Mouse (Mus musculus): ENCODE results near the gene Adamts17. TPM values are rescaled to one million over a fixed set of nuclear protein-coding genes. Genes with fewer than 3 reads are reported as not detected.

Adamts17 gene
- total RNA-seq, 1 experiment from 2014 or later, result 1.2 TPM

DNA sequence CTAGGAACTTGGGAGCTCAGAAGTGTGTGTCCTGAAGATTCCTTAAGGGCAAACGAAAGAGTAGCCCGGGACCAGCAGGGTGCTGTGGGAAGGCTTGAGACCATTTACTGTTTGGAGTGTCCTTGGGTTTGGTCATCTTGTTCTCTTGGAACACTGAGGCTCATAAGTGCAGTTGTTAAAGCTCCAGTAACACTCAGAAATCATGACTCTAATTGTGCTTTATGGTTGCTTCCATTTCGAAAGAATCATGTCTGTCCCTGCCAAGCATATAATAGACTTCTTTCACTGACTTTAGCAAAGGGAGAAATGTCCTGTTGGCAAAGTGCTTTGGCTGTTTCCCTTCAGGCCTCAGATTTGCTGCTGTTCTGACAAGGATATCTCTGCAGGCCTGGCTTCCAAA, 210.9 kb downstream of the Adamts17 start:
- ATAC-seq (replicated peaks; ENCODE audit: low read depth, poor library complexity, severe bottlenecking), result no peak

DNA sequence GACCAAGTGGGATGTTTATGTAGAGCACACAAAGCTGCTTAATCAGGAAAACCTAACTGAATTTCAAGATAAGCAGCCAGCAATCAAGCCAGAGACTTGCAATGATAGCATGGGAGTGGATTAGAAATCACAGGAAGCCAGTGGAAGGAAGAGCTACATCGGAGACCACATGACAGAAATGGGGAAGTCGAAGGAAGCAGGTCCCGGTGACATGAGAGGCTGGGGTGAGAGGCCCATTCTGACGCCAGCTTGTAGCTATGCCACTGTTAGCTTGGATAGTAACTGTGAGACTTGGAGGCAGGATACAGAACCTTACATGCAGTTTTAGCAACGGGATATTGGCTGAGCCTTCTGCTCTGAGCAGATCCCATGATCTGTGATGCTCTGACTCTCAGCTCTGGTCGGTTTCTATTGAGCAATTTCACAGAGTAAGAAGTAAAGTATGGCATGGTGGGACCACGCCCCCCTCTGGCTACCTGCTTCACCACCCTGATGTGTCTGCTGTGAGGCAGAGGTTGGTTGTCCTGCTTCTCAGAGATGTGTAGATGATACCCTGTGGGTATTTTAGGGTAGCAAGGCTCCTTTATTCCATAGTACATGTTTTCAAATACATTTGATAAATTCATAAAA, 211.7 kb downstream of the Adamts17 start:
- peak; percentile 98 for ATAC-seq (replicated peaks; ENCODE audit: low read depth, poor library complexity, severe bottlenecking)

DNA sequence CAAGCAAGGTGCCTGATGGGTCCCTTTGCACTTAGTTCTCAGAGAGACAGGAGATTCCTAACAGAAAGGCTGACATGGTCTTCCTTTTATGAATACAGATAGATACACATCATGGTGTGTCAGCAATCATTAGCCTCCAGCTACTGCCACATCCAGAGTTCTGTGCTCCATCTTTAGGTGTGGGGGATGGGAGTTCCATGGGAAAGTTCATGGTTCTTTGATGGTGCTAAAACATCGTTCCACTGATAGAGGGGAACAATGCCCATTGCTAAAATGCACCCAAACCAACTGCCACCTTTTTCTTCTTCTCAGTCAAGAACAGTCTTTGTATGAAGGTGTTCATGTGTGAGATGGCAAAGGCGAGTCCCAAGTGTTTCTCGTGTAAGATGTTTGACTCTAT, 215.3 kb downstream of the Adamts17 start:
- no peak for ATAC-seq (replicated peaks; ENCODE audit: low read depth, poor library complexity, severe bottlenecking)

DNA sequence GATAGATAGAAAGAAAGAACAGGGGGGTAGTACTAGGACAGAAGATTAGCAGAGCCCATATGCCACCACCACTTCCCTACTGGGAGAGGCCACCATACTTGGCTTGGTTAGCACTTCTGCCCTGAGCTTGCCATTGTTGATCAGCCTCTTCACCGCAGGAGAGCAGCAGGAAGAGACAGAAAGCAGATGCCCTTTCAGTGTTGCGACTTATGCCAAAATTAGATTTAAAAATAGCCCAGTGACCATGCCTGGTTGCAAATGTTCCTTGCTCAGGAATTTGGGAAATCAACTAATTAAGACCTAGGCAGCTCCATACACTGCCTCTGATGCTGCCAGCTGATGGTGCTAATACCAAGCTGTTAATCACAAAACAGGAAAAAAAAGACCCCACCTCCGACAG, 216.0 kb downstream of the Adamts17 start:
- ATAC-seq (replicated peaks; ENCODE audit: low read depth, poor library complexity, severe bottlenecking), result 0 out of 2 replicates have a peak, but pooled peaks have one; percentile 43

DNA sequence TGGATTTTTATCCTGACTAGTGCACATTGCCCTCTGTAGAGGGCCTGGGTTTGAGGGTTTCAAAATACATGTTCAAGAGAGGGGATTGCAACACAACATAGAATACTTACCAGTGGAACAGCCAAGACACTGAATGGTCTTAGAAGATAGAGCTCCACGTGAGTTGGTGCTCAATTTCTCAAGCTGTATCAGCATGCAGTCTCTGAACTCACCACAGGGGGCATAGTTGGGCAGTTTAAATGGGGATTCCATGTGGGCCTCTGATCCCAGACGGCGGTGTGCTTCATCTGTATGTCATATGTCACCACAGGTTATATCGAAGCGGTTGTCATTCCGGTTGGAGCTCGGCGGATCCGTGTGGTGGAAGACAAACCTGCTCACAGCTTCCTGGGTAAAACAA, 222.2 kb downstream of the Adamts17 start:
- peak; percentile 68; the same call in 1 of the 2 replicates for ATAC-seq (replicated peaks; ENCODE audit: low read depth, poor library complexity, severe bottlenecking)

DNA sequence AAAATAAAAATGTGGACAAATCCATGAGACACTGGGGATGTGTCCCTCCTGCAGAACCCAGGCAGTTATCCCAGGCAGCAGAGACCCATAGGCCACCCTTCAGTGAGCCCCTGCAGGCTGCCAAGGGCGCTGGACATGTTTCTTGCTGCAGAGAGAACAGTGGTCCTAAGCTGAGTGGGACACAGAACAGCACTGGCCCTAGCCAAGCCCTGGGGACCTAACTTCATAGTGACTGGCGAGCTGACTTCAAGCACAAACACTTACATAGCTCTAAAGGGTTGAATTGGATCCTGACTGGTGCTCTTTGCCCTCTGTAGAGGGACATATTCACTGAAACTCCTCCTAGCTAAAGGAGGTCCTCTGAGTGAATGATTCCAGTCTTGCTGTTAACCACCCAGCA, 223.0 kb downstream of the Adamts17 start:
- no peak for ATAC-seq (replicated peaks; ENCODE audit: low read depth, poor library complexity, severe bottlenecking)

DNA sequence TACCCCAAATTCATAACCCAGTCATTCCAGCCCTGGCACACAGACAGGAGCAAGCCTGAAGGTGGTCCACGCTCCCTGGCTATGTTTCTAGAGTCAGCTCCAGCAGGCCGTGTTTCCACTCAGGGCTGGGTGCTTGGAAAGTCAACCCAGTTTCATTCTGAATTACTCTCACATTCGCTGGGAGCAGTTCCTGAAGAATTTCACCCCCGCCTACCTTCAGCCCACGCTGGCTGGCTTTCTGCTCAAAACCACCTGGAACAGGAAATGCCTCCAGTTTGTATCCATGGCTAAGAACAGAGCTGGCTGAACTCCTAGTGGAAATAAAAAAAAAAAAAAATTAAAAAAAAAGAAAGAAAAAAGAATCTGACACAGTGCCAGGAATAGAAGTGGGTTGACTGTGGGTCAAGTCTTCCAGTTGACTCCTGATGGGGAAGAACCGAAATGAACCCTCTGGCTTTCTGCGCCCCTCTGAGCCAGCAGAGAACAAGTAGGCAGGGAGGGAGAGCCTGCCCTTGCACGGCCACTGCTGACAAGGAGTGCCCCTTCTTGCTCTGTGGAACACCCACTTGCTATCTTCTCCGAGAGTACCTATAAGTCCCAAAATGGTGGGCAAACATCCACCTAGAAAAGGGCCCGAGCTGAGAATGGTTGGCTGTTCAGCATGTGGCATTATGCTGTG, 225.2 kb downstream of the Adamts17 start:
- ATAC-seq (replicated peaks; ENCODE audit: low read depth, poor library complexity, severe bottlenecking), result no peak

DNA sequence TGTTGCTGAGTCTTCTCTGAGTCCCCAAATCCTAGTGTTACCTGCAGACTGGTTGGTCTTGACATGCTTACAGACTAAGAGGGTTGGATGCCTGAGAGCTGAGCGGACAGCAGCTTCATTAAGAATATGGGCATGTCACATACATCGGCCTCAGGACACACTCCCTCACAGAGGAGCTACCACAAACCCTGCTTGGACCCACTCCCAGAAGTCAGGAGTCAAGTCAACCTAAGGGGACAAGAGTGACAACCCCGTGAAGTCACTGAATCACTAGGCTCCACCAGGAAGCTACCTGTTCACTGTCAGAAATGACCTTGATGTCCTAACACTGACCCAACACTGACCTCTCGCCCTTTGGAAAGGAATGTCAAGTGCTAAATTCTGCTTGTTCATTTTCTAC, 226.1 kb downstream of the Adamts17 start:
- no peak for ATAC-seq (replicated peaks; ENCODE audit: low read depth, poor library complexity, severe bottlenecking)

DNA sequence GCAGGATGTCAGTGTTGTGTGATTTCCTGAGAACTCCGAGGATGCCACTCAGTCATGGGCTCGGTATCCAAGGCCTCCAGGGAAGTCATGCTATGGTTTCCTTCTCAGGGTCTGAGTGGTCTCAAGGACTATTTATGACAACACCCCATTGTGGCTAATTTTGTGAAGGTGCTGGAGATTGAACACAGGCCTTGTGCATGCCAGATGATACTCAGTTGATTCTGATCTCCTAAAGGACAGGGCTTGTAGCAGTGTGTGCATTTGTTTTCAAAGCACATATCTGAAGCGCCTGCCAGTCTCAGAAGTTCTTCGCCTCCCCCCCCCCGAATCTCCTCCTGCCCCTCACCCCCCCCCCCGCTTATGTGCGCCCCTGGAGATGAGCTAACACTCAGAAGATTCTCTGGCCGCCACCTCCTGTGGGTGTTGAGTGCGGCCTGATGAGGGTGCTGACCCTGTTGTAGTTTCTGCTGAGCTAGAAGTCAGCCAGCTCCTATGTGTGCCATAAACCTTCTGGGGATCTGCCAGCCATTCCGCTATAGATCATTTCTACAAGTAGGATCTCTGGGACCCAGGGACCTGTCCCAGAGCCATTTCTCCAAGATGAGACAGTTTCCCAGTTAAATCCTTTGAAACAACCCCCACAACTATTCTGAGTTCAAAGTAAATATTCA, 232.6 kb downstream of the Adamts17 start:
- no peak for ATAC-seq (replicated peaks; ENCODE audit: low read depth, poor library complexity, severe bottlenecking)

DNA sequence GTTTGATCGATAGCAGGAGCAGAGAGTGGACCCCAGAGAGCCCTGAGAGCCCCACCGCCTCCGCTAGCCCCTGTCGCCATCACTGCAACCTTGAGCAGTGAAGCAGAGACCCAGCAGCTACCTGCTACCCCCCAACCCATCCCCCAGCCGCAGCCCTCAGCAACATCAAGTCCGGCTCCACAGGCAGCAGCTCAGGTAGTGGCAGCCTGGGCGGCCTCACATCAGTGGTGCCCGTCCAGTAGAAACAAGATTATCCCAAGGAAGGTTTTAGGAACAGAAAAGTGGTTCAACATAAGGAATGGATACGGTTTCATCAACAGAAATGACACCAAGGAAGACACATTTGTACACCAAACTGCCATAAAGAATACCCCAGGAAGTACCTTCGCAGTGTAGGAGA, 243.2 kb downstream of the Adamts17 start:
- no peak for ATAC-seq (replicated peaks; ENCODE audit: low read depth, poor library complexity, severe bottlenecking)

DNA sequence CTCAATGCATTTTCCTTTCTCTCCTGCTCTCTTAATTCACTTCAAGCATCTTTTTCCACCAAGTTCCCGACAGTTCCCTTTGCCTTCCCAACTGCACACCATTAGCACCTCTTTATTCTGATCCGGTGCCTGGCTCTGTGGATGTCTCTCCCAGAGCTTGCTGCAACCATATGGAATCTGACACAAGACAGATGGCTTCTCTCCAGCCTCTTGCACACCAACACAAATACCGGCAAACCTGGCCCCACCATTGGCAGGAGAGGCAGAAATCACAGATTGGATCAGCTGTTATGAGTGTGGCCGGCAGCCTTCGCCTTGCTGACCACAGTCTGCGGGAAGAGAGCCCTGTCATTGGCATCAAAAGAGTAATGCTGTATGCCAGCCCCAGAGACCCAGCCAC, 248.2 kb downstream of the Adamts17 start:
- no peak for ATAC-seq (replicated peaks; ENCODE audit: low read depth, poor library complexity, severe bottlenecking)

DNA sequence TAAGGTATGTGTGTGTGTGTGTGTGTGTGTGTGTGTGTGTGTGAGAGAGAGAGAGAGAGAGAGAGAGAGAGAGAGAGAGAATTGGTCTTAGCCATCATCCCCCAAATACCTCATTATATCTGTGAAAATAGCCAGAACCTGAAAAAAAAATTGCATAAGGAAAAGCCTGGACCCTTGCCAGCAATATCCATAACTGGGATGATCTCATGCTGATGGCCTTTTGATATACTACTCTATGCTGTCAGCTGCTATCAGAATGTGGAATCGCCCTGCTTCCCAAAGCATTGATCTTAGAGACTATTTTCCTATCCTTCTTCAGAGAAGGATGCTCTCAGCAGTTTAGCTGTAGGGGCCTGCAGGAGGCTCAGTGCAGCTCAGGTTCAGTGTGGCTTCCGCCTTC, 257.6 kb downstream of the Adamts17 start:
- ATAC-seq (replicated peaks; ENCODE audit: low read depth, poor library complexity, severe bottlenecking), result no peak

DNA sequence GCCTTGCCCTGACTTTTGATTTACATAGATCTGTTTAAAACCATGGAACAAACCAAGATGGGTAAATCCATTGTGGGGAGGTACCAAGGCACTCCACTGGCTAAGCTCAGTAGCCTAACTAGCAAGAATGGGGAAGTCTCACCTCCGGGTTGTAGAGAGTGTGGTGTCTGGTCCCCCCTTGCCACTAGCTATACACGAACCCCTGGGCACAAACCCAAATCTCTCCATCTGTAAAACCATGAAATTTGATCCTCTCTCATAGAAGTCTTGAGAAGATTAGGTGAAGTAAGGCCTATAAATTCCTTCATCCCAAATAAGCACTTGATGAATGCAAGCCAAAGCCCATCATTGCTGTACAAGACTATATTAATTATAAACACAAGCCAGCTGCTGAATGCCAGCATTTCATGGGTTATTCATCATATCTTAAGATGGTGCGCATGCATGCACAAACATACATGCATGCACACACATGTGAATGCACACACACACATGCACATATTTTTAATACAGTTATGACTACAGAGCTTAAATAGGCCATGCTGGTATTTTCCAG, 262.0 kb downstream of the Adamts17 start:
- ATAC-seq (replicated peaks; ENCODE audit: low read depth, poor library complexity, severe bottlenecking), result no peak

DNA sequence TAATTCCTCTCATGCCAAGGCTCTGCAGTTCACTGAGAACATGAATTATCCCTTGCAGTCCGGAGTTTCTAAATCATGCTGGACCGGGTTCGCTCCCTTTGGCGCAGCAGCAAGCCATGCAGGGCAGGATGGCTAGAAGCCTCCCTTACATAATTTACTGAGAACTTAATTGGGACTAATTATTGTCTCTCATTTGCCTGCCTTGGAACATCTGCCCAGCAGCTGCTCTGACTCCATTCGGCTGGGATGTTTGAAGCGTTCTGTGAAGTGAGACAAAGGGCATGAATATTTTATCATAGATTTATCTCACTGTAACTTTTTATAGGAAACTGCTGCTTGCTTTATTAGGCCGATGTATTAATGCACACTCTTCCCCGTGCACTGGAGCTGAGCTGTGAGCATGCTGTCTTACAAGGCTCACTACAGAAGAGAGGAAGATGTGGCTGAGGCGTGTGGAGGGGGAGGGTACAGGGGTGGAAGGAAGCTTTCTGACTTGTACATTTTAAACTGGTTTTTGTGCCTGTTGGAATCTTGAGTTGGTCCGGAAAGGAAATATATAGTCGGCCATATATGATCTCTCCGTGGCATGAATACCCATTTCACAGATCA, 271.1 kb downstream of the Adamts17 start:
- no peak for ATAC-seq (replicated peaks; ENCODE audit: low read depth, poor library complexity, severe bottlenecking)

DNA sequence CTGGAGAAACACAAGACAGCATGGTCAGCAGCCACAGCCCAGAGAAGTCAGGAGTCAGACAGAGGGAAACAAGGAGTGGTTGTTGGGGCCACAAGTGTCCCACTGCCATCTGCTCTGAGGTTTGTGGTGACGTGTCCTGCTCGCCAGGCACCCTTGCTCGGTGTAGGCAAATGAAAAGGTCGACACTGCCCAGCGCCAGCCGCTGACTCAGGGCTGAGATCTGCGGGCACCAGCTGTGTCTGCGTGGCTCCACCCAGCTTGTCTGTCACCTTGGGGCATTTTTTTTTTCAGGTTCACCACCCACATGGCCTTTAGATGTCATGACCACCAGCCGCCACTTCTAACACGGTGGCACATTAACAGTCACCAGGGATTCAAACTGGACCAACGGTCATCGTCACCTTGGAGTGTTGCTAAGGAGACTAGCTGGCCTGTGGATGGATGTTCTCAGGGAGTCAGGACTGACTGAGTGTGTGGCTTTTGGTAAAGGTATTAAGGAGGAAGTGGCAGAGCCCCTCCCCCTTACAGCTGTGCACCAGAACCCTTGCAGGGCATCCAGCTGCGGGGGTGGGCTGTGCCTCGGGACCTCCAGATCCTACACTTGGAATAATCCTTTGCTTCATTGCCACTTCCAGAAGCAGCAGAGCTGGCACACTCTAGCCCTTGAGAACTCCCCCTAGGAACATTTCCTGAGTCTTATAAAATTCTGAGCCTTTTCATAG, 273.1 kb downstream of the Adamts17 start:
- peak; percentile 82 for ATAC-seq (replicated peaks; ENCODE audit: low read depth, poor library complexity, severe bottlenecking)

DNA sequence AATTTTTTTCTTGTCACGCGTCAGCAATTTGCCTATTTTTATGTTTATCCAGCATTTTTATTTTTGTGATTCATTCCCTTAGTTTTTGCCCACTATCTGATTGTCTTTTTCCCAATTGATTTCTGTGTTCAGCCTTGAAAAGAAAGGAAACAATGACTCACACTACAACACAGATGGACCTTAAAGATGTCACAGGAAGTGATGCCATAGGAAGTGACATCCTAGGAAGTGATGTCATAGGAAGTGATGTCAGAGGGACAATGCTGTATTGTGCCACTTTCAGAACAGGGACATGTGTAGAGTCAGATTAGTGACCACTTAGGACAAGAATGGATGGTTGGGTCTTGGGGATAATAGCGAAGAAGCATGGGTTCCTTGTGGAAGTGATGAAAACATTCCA, 274.5 kb downstream of the Adamts17 start:
- no peak for ATAC-seq (replicated peaks; ENCODE audit: low read depth, poor library complexity, severe bottlenecking)

DNA sequence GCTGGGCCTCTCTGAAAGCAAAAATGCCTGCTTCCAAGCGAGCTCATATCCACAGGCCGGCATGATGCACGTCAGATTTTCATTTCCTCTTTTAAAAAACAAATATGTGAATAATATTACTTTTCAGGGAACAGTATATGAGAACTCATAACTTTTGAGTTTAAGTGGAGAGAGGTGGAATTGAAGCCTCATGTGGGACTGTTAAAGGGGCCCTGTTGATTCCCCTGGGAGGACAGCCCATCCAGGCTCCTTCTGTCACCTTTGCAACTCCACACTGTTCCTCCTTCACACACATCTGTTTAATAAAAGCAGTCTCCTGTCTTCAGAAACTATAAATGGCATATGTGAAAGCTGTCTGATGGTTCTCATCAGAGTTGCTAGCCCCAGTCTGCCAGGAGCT, 275.5 kb downstream of the Adamts17 start:
- ATAC-seq (replicated peaks; ENCODE audit: low read depth, poor library complexity, severe bottlenecking), result no peak

DNA sequence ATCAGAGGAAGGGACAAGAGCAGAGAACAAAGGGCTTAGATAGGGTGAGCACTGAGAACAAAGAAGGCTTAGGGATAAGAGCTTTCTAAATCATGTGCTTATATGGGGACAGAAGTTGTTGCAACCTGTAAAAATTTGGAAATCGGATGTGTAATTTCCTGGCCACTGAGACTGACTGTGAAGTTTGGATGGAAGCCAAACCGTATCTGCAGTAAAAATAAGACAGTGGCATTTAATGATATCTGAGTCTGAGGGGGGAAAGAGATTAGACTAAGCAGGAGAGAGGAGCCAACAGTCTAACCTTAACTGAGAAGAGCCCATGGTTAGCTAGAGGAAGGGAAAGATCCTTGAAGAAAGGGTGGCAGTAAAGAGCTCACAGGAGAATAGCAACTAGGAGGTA, 295.6 kb downstream of the Adamts17 start:
- ATAC-seq (replicated peaks; ENCODE audit: low read depth, poor library complexity, severe bottlenecking), result 0 out of 2 replicates have a peak, but pooled peaks have one; percentile 25

DNA sequence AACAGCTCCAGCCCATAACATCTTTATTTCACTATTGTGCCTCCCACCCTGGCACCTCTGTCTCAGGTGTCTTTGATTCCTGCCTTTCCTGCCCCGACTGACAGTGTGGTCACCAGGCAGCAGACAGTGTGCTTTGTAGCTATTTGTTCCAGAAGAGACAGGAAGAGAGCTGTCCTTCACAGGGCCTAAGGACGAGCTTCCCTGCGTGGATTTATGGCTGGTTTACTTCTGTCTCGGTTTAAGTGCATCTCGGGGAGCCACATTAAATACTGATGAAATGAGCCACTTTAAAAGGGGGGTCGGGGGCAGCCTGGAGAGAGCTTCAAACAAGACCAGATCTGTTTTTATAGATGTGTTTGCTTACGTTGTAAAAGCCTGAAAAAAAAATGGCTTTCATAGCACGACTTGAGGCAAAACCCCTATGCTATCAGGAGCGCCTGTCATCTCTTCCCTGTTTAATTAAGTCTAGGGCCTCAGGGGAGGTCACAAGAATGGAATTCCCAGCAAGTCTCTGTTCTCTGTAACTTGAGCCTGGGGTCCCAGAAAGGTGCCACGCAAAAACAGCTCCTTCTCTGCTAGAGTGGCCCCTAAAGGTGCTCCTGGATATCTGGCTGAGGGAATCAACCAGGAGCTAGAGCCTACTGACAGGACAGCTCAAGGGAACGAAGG, 302.9 kb downstream of the Adamts17 start:
- ATAC-seq (replicated peaks; ENCODE audit: low read depth, poor library complexity, severe bottlenecking), result no peak

DNA sequence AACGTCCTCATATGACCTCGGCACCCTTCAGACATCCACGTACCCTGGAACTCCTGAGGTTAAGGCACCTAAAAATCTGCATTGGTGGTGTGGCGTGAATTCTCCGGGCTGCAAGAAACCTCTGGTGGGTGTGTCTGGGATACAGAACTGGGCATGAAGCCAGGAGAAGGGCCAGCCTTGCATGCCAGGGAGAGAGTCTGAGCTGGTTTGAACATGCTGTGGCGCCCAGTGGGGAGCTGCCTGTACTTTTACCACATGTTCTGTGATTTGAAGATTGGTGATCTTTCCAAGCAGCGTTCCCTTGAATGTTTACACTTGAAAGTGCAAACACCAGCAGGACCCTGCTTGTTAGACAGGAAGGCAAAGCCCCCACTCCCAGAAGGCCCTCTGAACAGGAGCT, 306.2 kb downstream of the Adamts17 start:
- no peak for ATAC-seq (replicated peaks; ENCODE audit: low read depth, poor library complexity, severe bottlenecking)
